Mouse (Mus musculus) monocyte, adult 5-6 weeks (primary cell): ENCODE data around the gene Trpc4. TPM values are rescaled to one million over a fixed set of nuclear protein-coding genes. Genes with fewer than 3 reads are reported as not detected.

Experiments
- ATAC-seq: fragments of 153-309, 156-312 bp; replicated peaks from 2 replicates; pipeline ENCODE4 v1.8.0; 2017; ENCODE audit warnings: mild to moderate bottlenecking; ENCODE audit not compliant: low TSS enrichment, insufficient number of reproducible peaks, severe bottlenecking, poor library complexity, low FRiP score
- total RNA-seq: library from RNA; stranded (forward); fragments of 200-1000, 200-491, 200-594 nt; gene quantifications from 3 replicates; pipeline ENCODE4 v1.2.3, GENCODE M21; 2017

The Trpc4 gene
- total RNA-seq, 1 experiment from 2014 or later, result not detected

- no peak for ATAC-seq
Measured at GRCm38 (mm10) chr3:54244729-54245465, 89.1 kb downstream of the Trpc4 start.

- ATAC-seq, result no peak
Measured at GRCm38 (mm10) chr3:54246416-54246815, 90.6 kb downstream of the Trpc4 start.

GRCm38 (mm10) chr3:54249311-54249710 lies 93.5 kb downstream of the Trpc4 start:
- no peak for ATAC-seq

DNA sequence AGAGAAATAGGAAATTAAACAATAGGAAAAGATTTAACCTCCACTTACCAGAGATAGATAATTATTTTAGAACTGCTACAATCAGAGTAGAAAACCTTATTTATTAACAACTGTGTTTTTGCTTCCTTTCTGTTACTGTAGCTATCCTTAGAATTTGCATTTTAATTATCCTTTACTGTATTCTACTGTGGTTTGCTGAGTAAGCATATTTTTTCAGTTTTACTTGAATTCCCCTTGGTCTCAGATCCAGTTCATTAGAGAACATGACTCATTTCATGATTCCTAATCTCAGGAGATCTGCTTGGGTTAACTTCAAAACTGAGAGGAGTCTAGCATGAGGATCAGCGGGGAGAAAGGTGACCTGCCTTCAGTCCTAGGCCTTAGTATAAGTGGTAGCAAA lies 111.1 kb downstream of the Trpc4 start:
- no peak for ATAC-seq

DNA sequence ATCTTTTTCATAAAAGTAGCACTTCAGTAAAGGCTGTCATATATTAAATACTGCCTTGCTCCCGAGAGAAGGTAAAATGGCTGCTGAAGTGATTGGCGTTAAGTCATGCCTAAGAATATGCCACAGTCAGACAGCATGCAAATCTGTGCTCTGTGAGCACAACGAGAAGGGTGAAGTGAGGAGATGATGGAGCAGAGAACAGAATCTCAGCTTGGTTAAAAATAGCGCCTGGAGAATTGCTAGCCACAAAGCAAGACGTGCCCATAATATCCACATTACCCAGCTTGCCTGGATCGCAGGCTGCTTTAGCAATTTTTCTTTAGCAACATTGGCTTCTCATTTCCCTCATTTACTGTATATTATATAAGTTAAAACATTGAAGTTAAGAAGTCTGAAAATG lies 113.3 kb downstream of the Trpc4 start:
- ATAC-seq, result no peak

DNA sequence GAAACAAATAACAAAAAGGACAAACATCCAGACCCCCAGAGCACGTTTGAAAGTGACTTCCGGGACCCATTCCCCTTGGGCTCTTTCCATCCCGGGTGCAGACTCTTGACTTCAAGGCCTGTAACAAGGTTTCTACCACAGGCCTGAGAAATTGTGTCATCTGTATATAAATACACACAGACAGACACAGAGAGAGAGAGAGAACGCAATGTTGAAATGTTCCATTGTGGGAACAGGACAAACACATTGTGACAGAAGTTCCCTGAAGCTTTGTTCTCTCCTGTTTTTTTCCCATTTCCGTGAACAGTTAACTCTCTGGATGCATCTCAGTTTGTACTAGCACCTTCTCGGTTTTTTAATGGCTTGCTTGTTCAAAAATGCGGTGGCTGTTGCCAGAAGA lies 118.8 kb downstream of the Trpc4 start:
- ATAC-seq, result no peak

GRCm38 (mm10) chr3:54289731-54290130 lies 133.9 kb downstream of the Trpc4 start:
- ATAC-seq, result no peak

DNA sequence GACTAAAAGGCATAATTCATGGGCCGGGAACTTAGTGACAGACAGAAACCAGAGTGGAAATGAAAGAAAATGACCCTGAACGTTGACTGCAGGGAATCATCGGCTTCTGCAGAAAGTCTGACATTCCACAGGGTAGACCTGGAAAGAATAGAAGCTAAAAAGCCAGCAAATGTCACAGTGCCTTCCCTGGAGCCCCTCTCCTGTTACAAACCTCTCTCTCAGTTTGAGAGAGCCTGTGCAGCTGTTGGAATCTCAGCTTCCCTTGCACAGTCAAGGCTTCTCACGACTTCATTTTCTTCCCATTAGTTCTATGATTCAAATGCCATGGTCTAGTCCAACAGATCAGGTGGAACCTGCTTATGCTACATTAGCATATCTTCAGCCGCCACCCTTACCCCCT lies 154.8 kb downstream of the Trpc4 start:
- ATAC-seq, result no peak

GRCm38 (mm10) chr3:54314055-54314454 lies 158.2 kb downstream of the Trpc4 start:
- no peak for ATAC-seq

DNA sequence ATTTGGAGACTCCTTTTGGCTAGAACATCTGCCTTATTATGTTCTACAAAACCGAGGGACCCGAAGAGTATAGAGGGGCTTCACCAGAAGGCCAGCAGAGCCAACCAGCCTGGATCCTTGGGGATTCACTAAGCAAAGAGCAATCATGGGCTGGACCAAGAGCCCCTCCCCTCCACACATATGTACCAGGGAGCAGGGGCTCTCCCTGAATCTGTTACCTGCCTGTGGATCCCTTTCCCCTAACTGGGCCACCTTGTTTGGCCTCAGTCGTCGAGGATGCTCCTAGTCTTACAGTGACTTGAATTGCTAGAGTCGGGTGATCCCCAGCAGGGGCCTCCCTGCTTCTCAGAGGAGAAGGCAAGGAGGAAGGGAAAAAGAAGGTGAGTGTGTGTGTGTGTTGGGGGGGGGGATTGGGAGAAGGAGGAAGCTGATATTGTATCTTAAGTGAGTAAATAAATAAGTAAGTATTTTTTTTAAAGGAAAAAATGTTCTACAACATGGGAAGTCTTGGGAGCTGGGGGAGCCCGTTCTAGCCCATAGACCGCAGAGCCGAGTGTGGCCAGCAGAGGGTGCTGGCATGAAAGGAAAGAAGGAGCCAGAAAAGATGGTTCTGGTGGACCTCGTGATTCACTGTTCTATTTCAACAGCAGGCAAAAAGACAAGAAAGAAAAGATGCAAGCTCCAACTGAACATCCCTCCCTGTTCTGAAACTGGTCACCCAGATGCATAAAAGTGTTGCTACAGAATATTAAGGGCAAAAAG lies 197.2 kb downstream of the Trpc4 start:
- ATAC-seq, result no peak

DNA sequence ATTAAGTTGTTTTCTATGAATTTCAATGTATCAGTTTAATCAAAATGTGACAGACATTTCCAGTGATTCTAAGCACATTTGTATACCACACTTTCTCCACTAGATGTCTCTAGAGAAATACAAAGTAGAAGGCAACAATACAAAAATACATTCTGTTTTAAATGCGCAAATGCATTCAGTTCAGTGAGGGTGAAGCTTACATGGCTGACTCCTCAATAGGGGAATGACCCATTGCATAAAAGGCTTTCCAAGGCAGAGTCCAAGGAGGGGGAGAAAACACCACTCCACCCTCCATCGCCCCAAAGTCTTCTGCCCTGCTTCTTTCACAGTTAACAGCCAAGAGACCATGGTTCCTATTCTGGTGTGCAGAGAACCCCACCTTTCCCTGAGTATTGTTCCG lies 201.7 kb downstream of the Trpc4 start:
- no peak for ATAC-seq

GRCm38 (mm10) chr3:54358463-54359189 lies 202.8 kb downstream of the Trpc4 start:
- no peak for ATAC-seq

GRCm38 (mm10) chr3:54360897-54361296 lies 205.1 kb downstream of the Trpc4 start, which contains the start of gene Postn:
Postn (plus strand) TSS chr3:54361109.
- no peak for ATAC-seq

DNA sequence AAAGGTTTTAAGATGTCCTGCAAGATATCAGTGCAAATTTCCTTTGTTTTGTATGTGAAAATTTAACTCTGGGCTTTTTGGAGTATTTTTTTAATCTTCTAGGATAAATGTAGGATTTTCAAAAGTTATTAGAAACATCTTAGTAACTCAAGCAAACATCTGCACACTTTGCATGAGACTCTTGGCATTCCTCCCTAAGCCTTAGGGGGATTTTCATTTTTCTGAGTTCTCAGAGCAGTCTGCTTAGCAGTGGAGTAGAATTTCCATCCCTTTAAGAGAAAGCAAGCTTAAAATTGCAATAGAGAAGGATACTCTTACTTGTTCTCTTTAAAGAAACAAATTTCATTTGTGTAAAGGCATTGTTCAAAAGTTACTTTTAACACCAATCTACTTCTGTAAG lies 205.8 kb downstream of the Trpc4 start:
- ATAC-seq, result no peak

Other genes starting within 250 kb of the Trpc4 start
- gene Postn, start 205.1 kb downstream of the Trpc4 start, total RNA-seq, result not detected in 3 replicates